Mouse (Mus musculus) brain, embryonic 14.5 days (tissue): Measurements from ENCODE around the gene Pank4.

Experiments used
- CTCF ChIP-seq: fragments of 200-500 bp; IDR thresholded peaks from 2 replicates; pipeline ENCODE4 v1.5.1; 2012; ENCODE audit warnings: inconsistent platforms, mild to moderate bottlenecking, moderate library complexity, borderline replicate concordance; ENCODE audit not compliant: insufficient read depth, insufficient read length; ENCODE audit errors: extremely low read depth
- POLR2A ChIP-seq: fragments of 200-500 bp; IDR thresholded peaks from 2 replicates; pipeline ENCODE4 v1.6.1; 2012; ENCODE audit warnings: mild to moderate bottlenecking, inconsistent platforms, borderline replicate concordance; ENCODE audit not compliant: poor library complexity, insufficient read depth, insufficient read length, severe bottlenecking; ENCODE audit errors: extremely low read depth

DNA sequence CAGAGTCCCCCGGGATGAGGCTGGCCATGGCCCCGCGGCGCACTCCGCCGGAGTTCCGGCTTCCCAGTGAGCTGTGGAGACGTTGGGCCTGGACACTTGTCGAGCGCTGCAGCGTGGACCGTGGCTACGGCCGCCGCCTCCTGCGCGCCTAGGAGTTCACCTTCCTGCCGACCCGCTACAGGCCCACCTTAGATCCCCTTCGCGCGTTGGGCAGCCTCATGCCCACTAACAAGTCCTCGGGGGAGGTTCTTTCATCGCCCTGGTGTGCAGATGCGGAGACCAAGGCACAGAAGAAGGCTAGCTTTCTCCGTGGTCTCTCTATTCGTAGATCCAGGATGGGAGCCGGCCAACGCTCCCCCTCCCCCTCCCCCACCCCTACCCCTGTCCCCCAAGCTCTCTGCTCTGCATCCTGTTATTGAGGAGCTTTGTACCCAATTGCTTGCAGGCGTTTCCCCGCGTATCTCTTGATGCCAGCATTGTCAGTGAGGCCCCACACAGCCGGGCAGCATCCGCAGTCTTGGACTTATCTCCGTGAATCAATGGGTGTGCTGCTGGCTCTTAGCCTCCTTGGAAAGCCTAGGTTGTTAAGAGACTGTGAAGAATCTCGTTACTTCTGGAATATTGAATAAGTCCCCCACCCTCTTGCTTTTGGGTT, 785 bp downstream of the Pank4 start:
- no peak for TF ChIP-seq CTCF
- no peak for TF ChIP-seq POLR2A
